Comparison of ENCODE assay signal across 20 mouse cellular contexts in genomic region chr9:44045884-44046272, GRCm38 (mm10). TPM values are rescaled to one million over a fixed set of nuclear protein-coding genes. Genes with fewer than 3 reads are reported as not detected.
DNase-seq lines count a peak whose midpoint lies in the region; ATAC-seq and TF ChIP-seq lines count a peak whose summit lies in the region.
"Had no signal": no experiment of that assay in that cellular context is flagged by ENCODE, and none has a peak within 500 bp of the region (broad histone marks: within the 10 kb centered on the region; RNA-seq: fewer than 3 reads in every experiment).

No protein-coding gene starts in this region.

- no peak overlapping the region for H3K27ac ChIP-seq in heart, postnatal 0 days (ENCODE audit: low read depth)
- H3K27ac ChIP-seq in thymus, adult 2 months (ENCODE audit: control insufficient read depth, insufficient read depth, low read length) = peak overlapping the region; percentile 94
- H3K27ac ChIP-seq in embryonic fibroblast, embryonic 13.5 days (ENCODE audit: insufficient read depth, low read length) = no peak overlapping the region
- H3K27ac ChIP-seq in forebrain, embryonic 12.5 days = no peak overlapping the region
- H3K27ac ChIP-seq: embryonic facial prominence, embryonic 15.5 days; heart, embryonic 13.5 days; hindbrain, embryonic 15.5 days had no signal

- peak overlapping the region; percentile 42; the same call in 1 of the 2 replicates for H3K4me3 ChIP-seq in heart, postnatal 0 days (ENCODE audit: low read depth, low read length)
- peak overlapping the region; percentile 99 for H3K4me3 ChIP-seq in thymus, adult 2 months (ENCODE audit: control insufficient read depth, insufficient read depth, low read length)
- H3K4me3 ChIP-seq in embryonic fibroblast, embryonic 13.5 days (ENCODE audit: insufficient read depth, low read length) = peak overlapping the region; percentile 59; the same call in 1 of the 2 replicates
- no peak overlapping the region for H3K4me3 ChIP-seq in forebrain, embryonic 12.5 days (replicated peaks)
- H3K4me3 ChIP-seq: embryonic facial prominence, embryonic 15.5 days; heart, embryonic 13.5 days; hindbrain, embryonic 15.5 days had no signal

- H3K36me3 ChIP-seq in heart, postnatal 0 days (replicated peaks; ENCODE audit: control insufficient read depth, insufficient read depth, low read length) = no peaks in the 10 kb centered on the region
- peaks cover 49% of the 10 kb centered on the region for H3K36me3 ChIP-seq in thymus, adult 2 months (ENCODE audit: control insufficient read depth, insufficient read depth, low read length)
- no peaks in the 10 kb centered on the region for H3K36me3 ChIP-seq in forebrain, embryonic 12.5 days (replicated peaks)
- H3K36me3 ChIP-seq: embryonic facial prominence, embryonic 15.5 days; heart, embryonic 13.5 days; hindbrain, embryonic 15.5 days had no signal

- no peak for TF ChIP-seq CTCF in heart, postnatal 0 days (IDR thresholded peaks at IDR 0.05; ENCODE audit: low read depth)
- no peak for TF ChIP-seq CTCF in thymus, adult 2 months (IDR thresholded peaks at IDR 0.05; ENCODE audit: borderline replicate concordance, control insufficient read depth, extremely low read depth, insufficient read depth, low read length, poor library complexity)
- TF ChIP-seq CTCF in embryonic fibroblast, embryonic 13.5 days (IDR thresholded peaks at IDR 0.05; ENCODE audit: borderline replicate concordance, insufficient read depth, low read length) = no peak

- no peak overlapping the region for H3K9ac ChIP-seq in heart, postnatal 0 days (replicated peaks; ENCODE audit: low read depth, low read length)
- no peak overlapping the region for H3K9ac ChIP-seq in forebrain, embryonic 12.5 days
- H3K9ac ChIP-seq: embryonic facial prominence, embryonic 15.5 days; heart, embryonic 13.5 days; hindbrain, embryonic 15.5 days had no signal

- no peak for TF ChIP-seq EP300 in heart, postnatal 0 days (IDR thresholded peaks at IDR 0.05; ENCODE audit: low read depth)

- no peaks in the 10 kb centered on the region for H3K9me3 ChIP-seq in heart, postnatal 0 days (replicated peaks; ENCODE audit: control insufficient read depth, low read length)
- no peaks in the 10 kb centered on the region for H3K9me3 ChIP-seq in forebrain, embryonic 12.5 days
- H3K9me3 ChIP-seq: embryonic facial prominence, embryonic 15.5 days; heart, embryonic 13.5 days; hindbrain, embryonic 15.5 days had no signal

- TF ChIP-seq POLR2A in thymus, adult 2 months (IDR thresholded peaks at IDR 0.05; ENCODE audit: control insufficient read depth, extremely low read depth, insufficient read depth, low read length, poor library complexity) = no peak
- TF ChIP-seq POLR2A in embryonic fibroblast, embryonic 13.5 days (IDR thresholded peaks at IDR 0.05; ENCODE audit: low read depth, low read length) = no peak

- 75% methylated on average over 5 of the region's 5 CpGs for WGBS in heart, postnatal 0 days
- 52% methylated on average over 5 of the region's 5 CpGs for WGBS in thymus, adult 2 months
- 83% methylated on average over 5 of the region's 5 CpGs for WGBS in forebrain, embryonic 12.5 days

- ATAC-seq in heart, postnatal 0 days (ENCODE audit: insufficient read depth, low read depth) = no peak
- no peak for ATAC-seq in forebrain, embryonic 12.5 days (ENCODE audit: low FRiP score)
- ATAC-seq: forebrain, embryonic 16.5 days; inflammation-experienced regulatory T-cells, adult 6 months; Patski had no signal

- H3K4me2 ChIP-seq in heart, postnatal 0 days (ENCODE audit: low read depth, low read length) = peak overlapping the region; percentile 9; the same call in 1 of the 2 replicates
- H3K4me2 ChIP-seq in forebrain, embryonic 12.5 days = no peak overlapping the region
- H3K4me2 ChIP-seq: embryonic facial prominence, embryonic 15.5 days; heart, embryonic 13.5 days; hindbrain, embryonic 15.5 days had no signal

- peaks cover 41% of the 10 kb centered on the region for H3K27me3 ChIP-seq in heart, postnatal 0 days (ENCODE audit: control insufficient read depth, insufficient read depth, low read length)
- no peaks in the 10 kb centered on the region for H3K27me3 ChIP-seq in thymus, adult 2 months (ENCODE audit: control insufficient read depth, insufficient read depth, low read length)
- peaks cover 63% of the 10 kb centered on the region for H3K27me3 ChIP-seq in forebrain, embryonic 12.5 days
- H3K27me3 ChIP-seq: Patski had no signal

- DNase-seq in heart, postnatal 0 days (ENCODE audit: low spot score) = no peak
- no peak for DNase-seq in heart, adult 9 months (ENCODE audit: low spot score in 2 of 2)
- peak; percentile 33 for DNase-seq in thymus, adult 2 months
- DNase-seq in thymus, postnatal 10 days (ENCODE audit: low spot score in 2 of 2) = no peak
- DNase-seq: adrenal gland, adult 2 months; adrenal gland, postnatal 25 days; embryo, embryonic 11 days; gastrocnemius, postnatal 14 days had no signal

- H3K4me1 ChIP-seq in heart, postnatal 0 days (ENCODE audit: control insufficient read depth, insufficient read depth) = no peaks in the 10 kb centered on the region
- H3K4me1 ChIP-seq in thymus, adult 2 months (replicated peaks; ENCODE audit: control insufficient read depth, insufficient read depth, low read length) = peaks cover 52% of the 10 kb centered on the region
- peaks cover 5% of the 10 kb centered on the region; the same call in 1 of the 2 replicates for H3K4me1 ChIP-seq in embryonic fibroblast, embryonic 13.5 days (ENCODE audit: control insufficient read depth, insufficient read depth, low read length)
- peaks cover 15% of the 10 kb centered on the region for H3K4me1 ChIP-seq in forebrain, embryonic 12.5 days

RNA-seq across cellular contexts. Expression of gene Thy1, which starts 2.7 kb away (rescaled TPM):
- 6.3 and 12.5 TPM in 2 replicates for total RNA-seq in heart, postnatal 0 days (2014; rRNA removed; ENCODE audit: low replicate concordance)
- polyA plus RNA-seq in heart, postnatal 0 days (2015; fragmentation: Nextera tagmentation; extraction: Ambion mirVana) = 3.6 and 4.4 TPM in 2 replicates
- polyA plus RNA-seq in thymus, adult 2 months (2012; rRNA removed) = 3,068 and 3,478 TPM in 2 replicates
- polyA plus RNA-seq in embryonic fibroblast, embryonic 13.5 days (2011; ENCODE audit: insufficient read length, low read depth, missing spikeins) = 930 and 1,281 TPM in 2 replicates
- not detected in 2 replicates for polyA plus RNA-seq in forebrain, embryonic 12.5 days (2016; fragmentation: Nextera tagmentation; extraction: Ambion mirVana)
- total RNA-seq: CH12.LX had no signal
- polyA plus RNA-seq: forebrain, embryonic 11.5 days; Patski had no signal

RNA-seq across cellular contexts. Expression of gene Usp2, which starts 20.9 kb away (rescaled TPM):
- total RNA-seq in heart, postnatal 0 days (2014; rRNA removed; ENCODE audit: low replicate concordance) = 44.9 and 48.6 TPM in 2 replicates
- polyA plus RNA-seq in heart, postnatal 0 days (2015; fragmentation: Nextera tagmentation; extraction: Ambion mirVana) = 114 and 121 TPM in 2 replicates
- polyA plus RNA-seq in thymus, adult 2 months (2012; rRNA removed) = 4.5 and 6.8 TPM in 2 replicates
- polyA plus RNA-seq in embryonic fibroblast, embryonic 13.5 days (2011; ENCODE audit: insufficient read length, low read depth, missing spikeins) = 6.5 and 6.6 TPM in 2 replicates
- polyA plus RNA-seq in forebrain, embryonic 12.5 days (2016; fragmentation: Nextera tagmentation; extraction: Ambion mirVana) = 10.2 and 14.6 TPM in 2 replicates

RNA-seq across cellular contexts. Expression of gene Mfrp, which starts 55.7 kb away (rescaled TPM):
- total RNA-seq in heart, postnatal 0 days (2014; rRNA removed; ENCODE audit: low replicate concordance) = not detected in 2 replicates
- polyA plus RNA-seq in heart, postnatal 0 days (2015; fragmentation: Nextera tagmentation; extraction: Ambion mirVana) = not detected in 2 replicates
- 0.09 TPM in 1 of 2 replicates, not detected in the other for polyA plus RNA-seq in thymus, adult 2 months (2012; rRNA removed)
- polyA plus RNA-seq in embryonic fibroblast, embryonic 13.5 days (2011; ENCODE audit: insufficient read length, low read depth, missing spikeins) = 0.12 TPM in 1 of 2 replicates, not detected in the other
- 0.27 and 0.33 TPM in 2 replicates for polyA plus RNA-seq in forebrain, embryonic 12.5 days (2016; fragmentation: Nextera tagmentation; extraction: Ambion mirVana)
- total RNA-seq: adrenal gland, postnatal 25 days; CH12.LX; heart, adult 8-10 months; heart, postnatal 25 days had no signal
- polyA plus RNA-seq: forebrain, embryonic 11.5 days; forebrain, embryonic 16.5 days; heart, embryonic 13.5 days; inflammation-experienced regulatory T-cells, adult 6 months had no signal

Comparison
In these comparisons a context has a peak if more than half of its experiments do, and no peak if none do; other contexts are left out.
1. RNA of gene Thy1, which starts 2.7 kb away (polyA plus RNA-seq): 3,068 to 3,478 TPM in thymus, adult 2 months and 930 to 1,281 TPM in embryonic fibroblast, embryonic 13.5 days; 3.6 to 4.4 TPM in heart, postnatal 0 days and not detected in forebrain, embryonic 12.5 days; every median in the first group is over 100 times any median in the second.